Mouse (Mus musculus): ENCODE measurements around the gene Arhgef3.
A peak's percentile ranks its signal among the peaks of the same experiment; 100 is the strongest.

Arhgef3 gene

GRCm38 (mm10) chr14:27422301-27422700 is 307.6 kb downstream of the Arhgef3 start:
- DNase-seq (ENCODE audit: low spot score), result no peak

GRCm38 (mm10) chr14:27428573-27428972 is 313.9 kb downstream of the Arhgef3 start, which contains the start of gene Fam208a:
Gene Fam208a (plus strand): TSS chr14:27428834.
- peak; percentile 73 for DNase-seq (ENCODE audit: low spot score)

GRCm38 (mm10) chr14:27428973-27429711 is 314.4 kb downstream of the Arhgef3 start:
- peak; percentile 89 for DNase-seq (ENCODE audit: low spot score)

- no peak for DNase-seq (ENCODE audit: low spot score)
Observed at GRCm38 (mm10) chr14:27430280-27430679, 315.6 kb downstream of the Arhgef3 start.

- DNase-seq (ENCODE audit: low spot score), result no peak
Observed at GRCm38 (mm10) chr14:27432064-27432463, 317.4 kb downstream of the Arhgef3 start.

GRCm38 (mm10) chr14:27436116-27436515 is 321.4 kb downstream of the Arhgef3 start:
- no peak for DNase-seq (ENCODE audit: low spot score)

- DNase-seq (ENCODE audit: low spot score), result peak; percentile 68
Observed at GRCm38 (mm10) chr14:27436826-27437225, 322.1 kb downstream of the Arhgef3 start.

- no peak for DNase-seq (ENCODE audit: low spot score)
Observed at GRCm38 (mm10) chr14:27440921-27441320, 326.2 kb downstream of the Arhgef3 start.

GRCm38 (mm10) chr14:27444851-27445281 is 330.2 kb downstream of the Arhgef3 start:
- no peak for DNase-seq (ENCODE audit: low spot score)

GRCm38 (mm10) chr14:27446963-27447362 is 332.3 kb downstream of the Arhgef3 start:
- DNase-seq (ENCODE audit: low spot score), result no peak
